Mouse (Mus musculus) kidney, postnatal 0 days (tissue): Measurements from ENCODE around the gene Ppp1r1a. TPM values are rescaled to one million over a fixed set of nuclear protein-coding genes. Genes with fewer than 3 reads are reported as not detected.

ENCODE experiments used
- ATAC-seq: fragments of 200-750 bp; cut with Nextera tagmentation; replicated peaks from 2 replicates; pipeline ENCODE4 v1.8.0; 2017; ENCODE audit warnings: low read depth, moderate number of reproducible peaks, moderate TSS enrichment, moderate library complexity; ENCODE audit not compliant: low FRiP score
- DNase-seq: peaks from one replicate; pipeline ENCODE4 v3.0.0-alpha.2; 2016; ENCODE audit warnings: low spot score
- H3K27ac ChIP-seq: fragments of 300-500 bp; sonication (generic); 2 replicates; pipeline ENCODE4 v1.5.1; 2014; ENCODE audit warnings: mild to moderate bottlenecking
- H3K27me3 ChIP-seq: fragments of 300-500 bp; sonication (generic); 2 replicates; pipeline ENCODE4 v1.6.1; 2014; ENCODE audit warnings: low read length, mixed read lengths; ENCODE audit not compliant: insufficient read depth
- H3K36me3 ChIP-seq: fragments of 300-500 bp; sonication (generic); 2 replicates; pipeline ENCODE4 v1.6.1; 2014; ENCODE audit warnings: low read length, mixed read lengths; ENCODE audit not compliant: insufficient read depth
- H3K4me1 ChIP-seq: fragments of 300-500 bp; sonication (generic); replicated peaks from 2 replicates; pipeline ENCODE4 v1.6.1; 2014; ENCODE audit warnings: antibody characterized with exemption, low read length, mixed read lengths; ENCODE audit not compliant: insufficient read depth
- H3K4me2 ChIP-seq: fragments of 300-500 bp; sonication (generic); 2 replicates; pipeline ENCODE4 v1.6.1; 2014; ENCODE audit warnings: mild to moderate bottlenecking, low read length, moderate library complexity, mixed read lengths
- H3K4me3 ChIP-seq: fragments of 300-500 bp; sonication (generic); replicated peaks from 2 replicates; pipeline ENCODE4 v1.5.1; 2014; ENCODE audit warnings: low read depth, low read length
- H3K9ac ChIP-seq: fragments of 300-500 bp; sonication (generic); 2 replicates; pipeline ENCODE4 v1.6.1; 2014; ENCODE audit warnings: low read depth, low read length
- H3K9me3 ChIP-seq: fragments of 300-500 bp; sonication (generic); replicated peaks from 2 replicates; pipeline ENCODE4 v1.6.1; 2016; ENCODE audit warnings: low read length, inconsistent platforms, mixed read lengths
- CTCF ChIP-seq: IDR thresholded peaks from 2 replicates; pipeline ENCODE4 v1.5.1; 2016; ENCODE audit warnings: antibody characterized with exemption, low read depth, mild to moderate bottlenecking, moderate library complexity
- WGBS: fragments of 180-500 bp; shearing (Covaris S2); extraction: QIAGEN DNeasy Blood & Tissue Kit; methylation state at CpG from one replicate; pipeline ENCODE4 v1.1.7; 2014; 5-methylcytosine and 5-hydroxymethylcytosine counted together
- polyA plus RNA-seq: library from polyadenylated mRNA; unstranded; fragments of >200 nt; fragmentation: Nextera tagmentation; extraction: Ambion mirVana; gene quantifications from 2 replicates; pipeline ENCODE4 v1.2.1, GENCODE M21; 2015

Ppp1r1a gene
- polyA plus RNA-seq = 85.5 and 93.2 TPM in 2 replicates

DNA sequence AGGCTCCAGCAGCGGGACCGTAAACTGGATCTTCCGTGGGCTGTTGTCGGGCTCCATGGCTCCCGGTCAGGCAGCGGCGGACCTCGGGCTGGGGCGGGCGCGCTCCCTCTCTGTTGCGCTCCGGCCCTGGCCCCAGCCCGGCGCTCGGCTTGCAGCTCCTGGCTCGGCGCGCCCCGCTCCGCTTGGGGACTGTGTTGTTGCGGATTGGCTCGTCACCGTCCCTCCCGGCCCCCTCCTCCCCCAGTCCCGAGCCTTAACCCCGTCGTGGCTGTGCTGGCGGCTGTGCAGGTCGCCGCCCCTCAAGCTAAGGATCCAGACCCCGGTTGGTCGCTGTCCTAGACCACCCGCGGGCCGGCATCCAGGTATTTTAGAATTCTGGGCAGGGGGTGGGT is at the start of gene Ppp1r1a:
Ppp1r1a (minus strand) TSS at position 182 of the 392 bp plus-strand sequence.
- H3K4me2 ChIP-seq = peak within 1 kb of the TSS; percentile 92
- H3K36me3 ChIP-seq = no peaks in the 10 kb centered on the region
- no peaks in the 10 kb centered on the region for H3K27me3 ChIP-seq
- DNase-seq (peak; percentile 71), ATAC-seq (peak; percentile 71)
- no peaks in the 10 kb centered on the region for H3K9me3 ChIP-seq
- H3K27ac ChIP-seq = peak within 1 kb of the TSS; percentile 25; the same call in 1 of the 2 replicates
- H3K4me3 ChIP-seq = peak within 1 kb of the TSS; percentile 59
- TF ChIP-seq CTCF = no peak
- peaks cover 11% of the 10 kb centered on the region for H3K4me1 ChIP-seq
- under 1% methylated on average over 32 of the region's 36 CpGs for WGBS
- H3K9ac ChIP-seq = peak within 1 kb of the TSS; percentile 65

- Histone ChIP-seq H3K9ac (no peak overlapping the region), H3K4me3 (no peak overlapping the region), H3K36me3 (no peaks in the 10 kb centered on the region), H3K4me2 (no peak overlapping the region), H3K4me1 (no peaks in the 10 kb centered on the region), H3K27me3 (no peaks in the 10 kb centered on the region), H3K9me3 (no peaks in the 10 kb centered on the region), H3K27ac (no peak overlapping the region)
- DNase-seq (no peak), ATAC-seq (no peak)
- no peak for TF ChIP-seq CTCF
- 65% methylated on average over 2 of the region's 2 CpGs for WGBS
These were observed 48.1 kb upstream of the Ppp1r1a start for GRCm38 (mm10) chr15:103585876-103586275.

DNA sequence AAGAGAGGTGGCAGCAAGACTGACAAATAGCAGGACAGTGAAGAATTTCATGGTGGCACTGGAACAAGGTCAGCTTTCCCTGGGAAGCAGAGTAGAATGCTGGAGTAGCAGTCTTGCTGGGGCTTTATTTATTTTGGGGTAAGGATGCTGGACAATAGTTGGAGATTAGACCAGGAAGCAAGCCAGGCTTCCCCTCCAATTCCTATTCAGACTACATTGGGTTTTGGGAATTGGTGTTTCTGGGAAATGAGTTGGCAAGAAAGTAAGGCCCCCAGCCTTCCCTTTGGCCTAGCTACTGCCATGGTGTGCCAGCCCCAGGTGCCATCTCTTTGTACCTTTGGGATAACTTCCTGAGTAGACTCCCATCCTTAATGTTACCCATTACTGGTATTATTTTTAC is 27.2 kb upstream of the Ppp1r1a start, which contains the start of gene Glycam1:
Glycam1 (minus strand) TSS at position 101 of the 400 bp plus-strand sequence.
- no peak for ATAC-seq
- TF ChIP-seq CTCF = no peak
- H3K27ac ChIP-seq = no peak within 1 kb of the TSS
- no peaks in the 10 kb centered on the region for H3K9me3 ChIP-seq
- no peaks in the 10 kb centered on the region for H3K4me1 ChIP-seq
- H3K4me3 ChIP-seq = no peak within 1 kb of the TSS
- H3K27me3 ChIP-seq = no peaks in the 10 kb centered on the region
- no peak for DNase-seq
- no peaks in the 10 kb centered on the region for H3K36me3 ChIP-seq
- no peak within 1 kb of the TSS for H3K9ac ChIP-seq
- H3K4me2 ChIP-seq = no peak within 1 kb of the TSS

- no peaks in the 10 kb centered on the region for H3K9me3 ChIP-seq
- peak; percentile 87 for TF ChIP-seq CTCF
- no peak for ATAC-seq
- H3K9ac ChIP-seq = no peak overlapping the region
- no peak overlapping the region for H3K4me3 ChIP-seq
- no peaks in the 10 kb centered on the region for H3K36me3 ChIP-seq
- H3K4me1 ChIP-seq = no peaks in the 10 kb centered on the region
- H3K27ac ChIP-seq = no peak overlapping the region
- no peak overlapping the region for H3K4me2 ChIP-seq
- WGBS = 48% methylated on average over 3 of the region's 3 CpGs
- H3K27me3 ChIP-seq = no peaks in the 10 kb centered on the region
- peak; percentile 84 for DNase-seq
These were observed 14.4 kb upstream of the Ppp1r1a start for GRCm38 (mm10) chr15:103552096-103552690.

DNA sequence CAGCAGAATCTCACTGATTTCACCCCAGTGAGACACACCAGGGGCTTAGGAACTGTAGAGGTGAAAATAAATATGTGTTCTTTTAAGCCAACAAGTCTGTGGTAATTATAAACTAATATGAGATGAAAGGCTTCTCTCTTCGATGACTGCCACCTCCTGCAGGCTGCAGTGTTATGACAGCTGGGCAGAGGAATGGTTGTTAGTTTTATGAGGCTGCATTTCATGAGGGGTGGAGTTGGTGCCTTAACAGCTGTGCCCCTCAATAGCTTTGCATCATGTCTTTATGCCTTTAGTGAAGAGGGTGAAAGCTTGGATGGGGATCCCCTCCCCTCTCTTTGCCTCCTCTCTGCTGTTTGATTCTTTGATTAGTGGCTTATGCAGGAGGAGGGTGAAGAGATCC is 13.2 kb upstream of the Ppp1r1a start:
- Histone ChIP-seq H3K4me1 (no peaks in the 10 kb centered on the region), H3K4me2 (no peak overlapping the region), H3K9me3 (no peaks in the 10 kb centered on the region), H3K4me3 (no peak overlapping the region), H3K9ac (no peak overlapping the region), H3K27ac (no peak overlapping the region), H3K36me3 (no peaks in the 10 kb centered on the region), H3K27me3 (no peaks in the 10 kb centered on the region)
- no peak for TF ChIP-seq CTCF
- WGBS = 5% methylated on average over 1 of the region's 1 CpGs
- DNase-seq = no peak
- no peak for ATAC-seq

DNA sequence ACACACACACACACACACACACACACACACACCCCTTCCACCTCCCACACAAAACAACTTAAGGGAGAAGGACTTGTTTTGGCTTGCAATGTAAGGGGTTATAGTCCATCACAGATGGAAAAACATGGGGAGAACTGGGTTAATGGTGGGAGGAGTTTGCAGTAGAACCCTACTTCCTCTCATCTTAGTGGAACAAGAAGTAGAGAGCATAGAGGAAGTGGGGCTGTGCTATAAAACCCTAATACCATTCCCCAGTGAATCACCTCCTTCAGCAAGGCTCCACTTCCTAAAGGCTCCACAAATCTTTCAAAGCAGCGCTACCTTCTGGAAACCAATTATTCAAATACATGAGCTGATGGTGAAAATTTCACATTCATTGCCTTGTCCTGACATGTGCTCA is 11.7 kb upstream of the Ppp1r1a start:
- DNase-seq (no peak), ATAC-seq (no peak)
- Histone ChIP-seq H3K9ac (no peak overlapping the region), H3K4me2 (no peak overlapping the region), H3K9me3 (no peaks in the 10 kb centered on the region), H3K27ac (no peak overlapping the region), H3K27me3 (no peaks in the 10 kb centered on the region), H3K4me3 (no peak overlapping the region), H3K4me1 (no peaks in the 10 kb centered on the region), H3K36me3 (no peaks in the 10 kb centered on the region)
- WGBS = 82% methylated on average over 1 of the region's 1 CpGs
- TF ChIP-seq CTCF = no peak

- Histone ChIP-seq H3K4me3 (no peak overlapping the region), H3K4me2 (no peak overlapping the region)
- 84% methylated on average over 3 of the region's 3 CpGs for WGBS
These were observed 10.2 kb upstream of the Ppp1r1a start for GRCm38 (mm10) chr15:103547983-103548382.

More at GRCm38 (mm10) chr15:103547983-103548382, 10.2 kb upstream of the Ppp1r1a start:
- H3K27ac ChIP-seq = no peak overlapping the region
- no peaks in the 10 kb centered on the region for H3K27me3 ChIP-seq
- H3K9ac ChIP-seq = no peak overlapping the region
- TF ChIP-seq CTCF = peak; percentile 38; the same call in 1 of the 2 replicates
- no peaks in the 10 kb centered on the region for H3K4me1 ChIP-seq
- H3K9me3 ChIP-seq = no peaks in the 10 kb centered on the region
- ATAC-seq = no peak
- H3K36me3 ChIP-seq = no peaks in the 10 kb centered on the region
- no peak for DNase-seq
